Mouse (Mus musculus) MEL (cell line): ENCODE data around the gene Tsc22d2.

Experiments
- ETS1 ChIP-seq: IDR thresholded peaks from 2 replicates; pipeline ENCODE4 v1.6.1; 2012; ENCODE audit warnings: low read depth, mild to moderate bottlenecking, inconsistent platforms, low read length, improper control_type of control experiment, moderate library complexity
- HCFC1 ChIP-seq: IDR thresholded peaks from 2 replicates; pipeline ENCODE4 v1.6.1; 2012; ENCODE audit warnings: low read depth, mild to moderate bottlenecking, inconsistent platforms, low read length, improper control_type of control experiment, moderate library complexity
- RCOR1 ChIP-seq: IDR thresholded peaks from 2 replicates; pipeline ENCODE4 v1.6.1; 2012; ENCODE audit warnings: low read depth, mild to moderate bottlenecking, inconsistent platforms, low read length, improper control_type of control experiment
- USF2 ChIP-seq, 2 experiments: IDR thresholded peaks; 2 replicates each; pipeline ENCODE4 v1.6.1; 2011 to 2012; ENCODE audit warnings: improper control_type of control experiment in 2 of 2, low read length in 2 of 2, borderline replicate concordance in 1 of 2, inconsistent platforms in 1 of 2, low read depth in 1 of 2, mild to moderate bottlenecking in 1 of 2; ENCODE audit not compliant: insufficient read depth in 1 of 2

GRCm38 (mm10) chr3:58515947-58516601 is 101.6 kb downstream of the Tsc22d2 start:
- TF ChIP-seq USF2 (IDR thresholded peaks at IDR 0.05; ENCODE audit: borderline replicate concordance in 1 of 2, insufficient read depth in 1 of 2, low read depth in 1 of 2, low read length in 2 of 2) (no peak), ETS1 (no peak), HCFC1 (no peak), RCOR1 (no peak)
